Mouse (Mus musculus) frontal cortex, adult 2 months (tissue): ENCODE results near the gene Ttc41. TPM values are rescaled to one million over a fixed set of nuclear protein-coding genes. Genes with fewer than 3 reads are reported as not detected.

Experiments used
- DNase-seq, 2 experiments: peaks; one replicate each; pipeline ENCODE4 v3.0.0; 2022; ENCODE audit warnings: low spot score in 1 of 2; ENCODE audit errors: extremely low spot score in 1 of 2
- polyA plus RNA-seq: library from polyadenylated mRNA; depleted of rRNA; stranded (reverse); fragments of >200 nt; gene quantifications from 2 replicates; pipeline ENCODE4 v1.2.3, GENCODE M21; 2012

Ttc41 gene
- polyA plus RNA-seq, 1 experiment: 2.2 TPM

GRCm38 (mm10) chr10:86744306-86744705, 38.7 kb downstream of the Ttc41 start:
- DNase-seq: no peak

GRCm38 (mm10) chr10:86755816-86756502, 50.3 kb downstream of the Ttc41 start:
- DNase-seq: no peak

- DNase-seq: no peak
Measured at GRCm38 (mm10) chr10:86757724-86758123, 52.1 kb downstream of the Ttc41 start.

GRCm38 (mm10) chr10:86758211-86758610, 52.6 kb downstream of the Ttc41 start:
- no peak for DNase-seq

- DNase-seq: no peak
Measured at GRCm38 (mm10) chr10:86761236-86761635, 55.6 kb downstream of the Ttc41 start.

GRCm38 (mm10) chr10:86761722-86762383, 56.2 kb downstream of the Ttc41 start:
- no peak for DNase-seq

GRCm38 (mm10) chr10:86762384-86762730, 56.7 kb downstream of the Ttc41 start:
- no peak for DNase-seq

- DNase-seq: no peak
Measured at GRCm38 (mm10) chr10:86763672-86764071, 58.1 kb downstream of the Ttc41 start, which contains the start of gene Gm49358. Gm49358 (plus strand) TSS chr10:86763972.

GRCm38 (mm10) chr10:86765344-86765966, 59.8 kb downstream of the Ttc41 start:
- DNase-seq: peak in 1 of 2 experiments; percentile 31

- DNase-seq: no peak
Measured at GRCm38 (mm10) chr10:86769216-86769615, 63.6 kb downstream of the Ttc41 start.

- no peak for DNase-seq
Measured at GRCm38 (mm10) chr10:86769797-86770196, 64.2 kb downstream of the Ttc41 start.

- DNase-seq: no peak
Measured at GRCm38 (mm10) chr10:86771701-86772100, 66.1 kb downstream of the Ttc41 start.

- peak in 1 of 2 experiments; percentile 60 for DNase-seq
Measured at GRCm38 (mm10) chr10:86772231-86772631, 66.6 kb downstream of the Ttc41 start.

GRCm38 (mm10) chr10:86773360-86773759, 67.7 kb downstream of the Ttc41 start:
- DNase-seq: no peak

GRCm38 (mm10) chr10:86776281-86776680, 70.7 kb downstream of the Ttc41 start:
- no peak for DNase-seq

GRCm38 (mm10) chr10:86777614-86778319, 72.2 kb downstream of the Ttc41 start:
- no peak for DNase-seq

- peak; percentile 81 to 94 for DNase-seq
Measured at GRCm38 (mm10) chr10:86778398-86779116, 72.9 kb downstream of the Ttc41 start, which contains the start of gene Nt5dc3. Nt5dc3 (plus strand) TSS chr10:86779005.

- DNase-seq: peak in 1 of 2 experiments; percentile 31
Measured at GRCm38 (mm10) chr10:86779117-86779755, 73.6 kb downstream of the Ttc41 start.

- DNase-seq: no peak
Measured at GRCm38 (mm10) chr10:86779816-86780500, 74.3 kb downstream of the Ttc41 start.
